Mouse (Mus musculus) small intestine, adult 2 months (tissue): Measurements from ENCODE around the gene Rabl6.

Experiments used
- CTCF ChIP-seq: fragments of 200-500 bp; IDR thresholded peaks from 2 replicates; pipeline ENCODE4 v1.5.1; 2012; ENCODE audit warnings: low read depth, mild to moderate bottlenecking, control low read depth, inconsistent platforms, low read length, moderate library complexity, mixed read lengths; ENCODE audit not compliant: insufficient replicate concordance, insufficient read length; ENCODE audit errors: extremely low read depth
- POLR2A ChIP-seq: fragments of 200-500 bp; IDR thresholded peaks from 2 replicates; pipeline ENCODE4 v1.6.1; 2012; ENCODE audit warnings: low read depth, mild to moderate bottlenecking, control low read depth, inconsistent platforms, low read length, moderate library complexity

DNA sequence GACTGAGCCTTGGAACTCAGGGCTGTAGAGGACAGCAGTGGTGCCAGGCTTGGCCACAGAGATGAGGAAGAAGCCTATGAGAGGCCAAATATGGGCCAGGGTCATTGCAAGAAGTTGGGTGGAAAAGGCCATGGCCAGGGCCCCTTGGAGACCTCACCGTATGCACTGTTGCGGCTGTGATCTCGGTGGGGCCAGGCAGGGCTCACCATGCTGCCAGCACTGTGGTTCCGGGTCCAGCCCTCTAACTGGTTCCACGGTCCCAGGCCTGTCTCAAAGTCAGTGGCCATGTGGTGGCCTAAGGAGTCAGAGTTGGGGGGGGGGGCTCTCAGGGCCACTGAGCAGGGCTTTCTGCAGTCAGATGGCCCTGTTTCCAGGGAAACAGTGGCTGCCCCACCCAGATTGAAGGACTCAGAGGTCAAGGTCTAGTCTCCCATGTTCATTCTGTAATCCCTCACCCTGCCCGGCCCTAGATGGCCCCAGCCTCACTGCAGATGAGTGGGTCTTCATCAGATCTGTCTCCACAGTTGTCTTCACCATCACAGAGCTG lies 39.8 kb downstream of the Rabl6 start:
- no peak for TF ChIP-seq POLR2A
- no peak for TF ChIP-seq CTCF
